Mouse (Mus musculus): ENCODE measurements around the gene Nos3.

The Nos3 gene

DNA sequence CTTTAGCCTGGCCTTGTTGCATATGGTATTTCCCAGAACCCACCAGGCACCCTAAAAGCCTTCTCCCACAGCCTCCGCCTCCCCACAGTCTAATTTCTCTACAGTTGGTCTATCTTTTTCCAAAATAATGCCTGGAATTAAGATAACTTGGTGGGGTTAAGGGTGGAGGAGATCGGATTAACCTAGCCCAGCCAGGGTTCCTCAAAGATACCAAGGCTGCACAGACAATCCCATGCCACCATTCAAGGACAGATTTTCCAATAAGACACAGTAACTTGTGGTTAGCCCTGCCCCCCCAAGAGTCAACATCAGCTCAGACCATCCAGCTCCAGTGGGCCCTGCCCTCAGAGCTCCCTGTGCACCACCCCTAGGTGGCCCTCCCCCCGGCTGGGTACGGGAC is 15.9 kb downstream of the Nos3 start:
- POLR2A ChIA-PET = interaction anchor here in 2 of 4 experiments (1.2 to 1.8 kb wide), 3 partner anchors 10 to 13 kb away, joined by 3 to 6 read pairs (median 6); partner anchors contain the start of gene Abcb8 (in 2 of the 2)
- CTCF ChIA-PET = interaction anchor here in 2 of 4 experiments (0.7 to 1.4 kb wide), 4 partner anchors 13 to 150 kb away, joined by 3 to 4 read pairs (median 4); partner anchors contain the start of gene Abcb8 (in 2 of the 2)

DNA sequence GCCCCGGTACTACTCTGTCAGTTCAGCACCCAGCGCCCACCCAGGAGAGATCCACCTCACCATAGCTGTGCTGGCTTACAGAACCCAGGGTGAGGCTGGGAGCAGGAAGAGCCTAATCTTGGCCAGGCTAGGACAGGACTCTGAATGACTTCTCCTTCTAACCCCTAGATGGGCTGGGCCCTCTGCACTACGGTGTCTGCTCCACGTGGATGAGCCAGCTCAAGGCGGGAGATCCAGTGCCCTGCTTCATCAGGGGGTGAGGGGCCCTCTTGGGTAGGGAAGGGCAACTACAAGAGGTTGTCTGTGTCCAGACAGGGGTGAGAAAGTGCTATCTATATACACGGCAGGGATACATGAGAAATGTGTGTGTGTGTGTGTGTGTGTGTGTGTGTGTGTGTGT is 16.9 kb downstream of the Nos3 start:
- POLR2A ChIA-PET = interaction anchor here in 2 of 4 experiments (0.6 to 1.8 kb wide), 9 partner anchors 11 to 304 kb away, joined by 3 to 6 read pairs (median 3); partner anchors contain the start of genes Abcb8 (in 2 of the 2) and Atg9b (in 1 of the 2)
- CTCF ChIA-PET = interaction anchor here (0.6 to 1.4 kb wide), 8 partner anchors 12 to 603 kb away, joined by 3 to 4 read pairs (median 3); partner anchors contain the start of gene Abcb8 (in 2 of the 4)

DNA sequence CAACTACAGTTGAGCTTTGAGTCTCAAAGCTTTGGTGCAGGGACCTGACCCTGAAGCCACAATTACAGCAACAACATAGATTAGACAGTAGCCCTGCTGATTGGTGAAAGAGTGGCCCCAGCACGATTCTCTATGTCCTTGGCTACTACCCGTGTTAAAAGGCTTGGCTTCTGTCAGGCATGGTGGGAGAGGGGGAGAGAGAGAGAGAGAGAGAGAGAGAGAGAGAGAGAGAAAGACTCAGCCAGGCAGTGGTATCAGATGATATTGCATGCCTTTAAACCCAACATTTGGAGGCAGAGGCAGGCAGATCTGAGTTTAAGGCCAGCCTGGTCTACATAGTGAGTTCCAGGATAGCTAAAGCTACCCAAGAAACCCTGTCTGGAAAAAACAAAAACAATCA is 17.4 kb downstream of the Nos3 start:
- CTCF ChIA-PET = interaction anchor here (0.6 to 1.1 kb wide), 4 partner anchors 14 to 602 kb away, joined by 3 read pairs; no protein-coding TSS in a partner anchor
- POLR2A ChIA-PET = interaction anchor here in 2 of 4 experiments (0.6 to 1.8 kb wide), 7 partner anchors 10 to 305 kb away, joined by 3 to 6 read pairs (median 3); partner anchors contain the start of genes Abcb8 (in 1 of the 2) and Atg9b (in 1 of the 2)

DNA sequence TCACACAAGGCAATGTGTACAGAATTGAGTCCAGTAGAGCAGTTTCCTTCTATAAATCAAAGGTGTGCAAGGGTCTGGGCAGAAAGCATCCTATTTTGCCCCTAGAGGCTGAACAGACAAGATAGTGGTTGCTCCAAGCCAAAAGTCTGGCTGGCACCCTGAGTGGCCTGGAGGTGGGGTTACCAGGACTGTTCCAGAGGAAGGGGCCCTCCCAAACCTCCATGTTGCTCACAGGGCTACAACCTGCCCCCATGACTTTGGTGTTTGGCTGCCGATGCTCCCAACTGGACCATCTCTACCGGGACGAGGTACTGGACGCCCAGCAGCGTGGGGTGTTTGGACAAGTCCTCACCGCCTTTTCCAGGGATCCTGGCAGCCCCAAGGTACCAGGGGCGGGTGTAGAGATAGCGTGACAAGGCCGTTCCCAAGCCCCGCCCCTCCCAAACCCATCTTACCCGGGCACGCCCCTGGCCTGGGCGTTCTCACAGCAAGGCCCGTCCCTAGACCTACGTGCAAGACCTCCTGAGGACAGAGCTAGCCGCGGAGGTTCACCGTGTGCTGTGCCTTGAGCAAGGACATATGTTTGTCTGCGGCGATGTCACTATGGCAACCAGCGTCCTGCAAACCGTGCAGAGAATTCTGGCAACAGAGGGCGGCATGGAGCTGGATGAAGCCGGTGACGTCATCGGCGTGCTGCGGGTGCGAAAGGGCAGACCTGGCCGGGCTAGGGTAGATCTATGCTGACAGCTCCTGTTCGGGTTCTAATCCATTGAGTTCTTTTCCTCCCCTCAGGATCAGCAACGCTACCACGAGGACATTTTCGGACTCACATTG is 18.6 kb downstream of the Nos3 start:
- ChIA-PET POLR2A (interaction anchor here in 3 of 4 experiments (0.6 to 3.7 kb wide), 59 partner anchors 8 to 539 kb away, joined by 3 to 65 read pairs (median 4); partner anchors contain the start of genes Abcb8 (in 3 of the 3), Atg9b (in 3 of the 3), Cdk5 (in 2 of the 3) and Fastk (in 2 of the 3)), CTCF (interaction anchor here (0.5 to 3.1 kb wide), 54 partner anchors 8 to 1082 kb away, joined by 3 to 70 read pairs (median 4); partner anchors contain the start of genes Abcb8 (in 4 of the 4), Atg9b (in 2 of the 4), Kcnh2 (in 2 of the 4) and Cdk5 (in 1 of the 4))

DNA sequence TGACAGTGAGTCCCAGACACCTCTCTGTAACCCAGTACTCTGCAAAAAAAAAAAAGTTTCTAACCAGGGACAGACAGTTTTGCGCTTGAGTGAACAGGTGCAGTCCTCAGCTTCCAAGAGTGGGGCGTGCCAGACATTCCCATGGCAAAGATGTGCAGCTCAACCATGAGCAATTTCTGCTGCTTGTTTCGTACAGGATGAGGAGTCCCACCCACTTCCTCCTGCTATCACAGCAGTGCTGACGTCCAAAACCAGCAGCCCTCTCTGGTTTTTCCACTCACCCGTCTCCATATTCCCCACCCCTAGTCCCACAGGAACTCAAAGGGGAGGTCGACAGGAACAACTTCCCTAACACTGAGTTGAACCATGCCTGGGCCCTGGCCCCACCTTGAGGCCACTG is 19.8 kb downstream of the Nos3 start:
- ChIA-PET POLR2A (interaction anchor here in 3 of 4 experiments (1.2 to 3.7 kb wide), 7 partner anchors 9 to 300 kb away, joined by 3 to 65 read pairs (median 5); partner anchors contain the start of genes Abcb8 (in 2 of the 3), Agap3 (in 1 of the 3), Atg9b (in 1 of the 3) and Nub1 (in 1 of the 3)), CTCF (interaction anchor here in 3 of 4 experiments (1.1 to 3.1 kb wide), 6 partner anchors 9 to 593 kb away, joined by 3 to 70 read pairs (median 5); partner anchors contain the start of genes Abcb8 (in 2 of the 3) and Atg9b (in 1 of the 3))

DNA sequence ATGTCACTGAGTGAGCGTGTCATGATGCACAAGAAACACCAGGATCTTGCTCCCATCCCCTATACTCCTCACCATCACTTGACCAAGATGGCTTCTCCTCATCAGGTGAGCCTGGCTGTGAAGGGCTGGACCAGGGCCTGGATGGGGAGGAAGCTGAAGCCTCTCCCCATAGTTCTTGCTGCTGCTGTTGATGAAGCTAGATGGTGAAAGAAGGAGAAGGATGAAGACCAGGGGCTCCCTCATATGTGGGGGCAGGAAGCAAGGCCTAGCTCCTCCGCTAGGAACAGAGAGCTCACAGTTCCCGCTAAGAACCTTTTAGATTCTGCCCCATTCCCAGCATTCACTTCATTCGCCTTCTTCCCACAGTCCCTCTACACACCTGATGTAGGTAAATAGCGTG is 20.8 kb downstream of the Nos3 start:
- ChIA-PET CTCF (interaction anchor here in 1 of 4 experiments (1.7 to 3.1 kb wide), 2 partner anchors 8 to 31 kb away, joined by 5 to 70 read pairs; partner anchors contain the start of genes Abcb8 and Atg9b), POLR2A (interaction anchor here in 2 of 4 experiments (1.0 to 3.7 kb wide), 3 partner anchors 8 to 14 kb away, joined by 3 to 65 read pairs (median 35); partner anchors contain the start of genes Abcb8 (in 2 of the 2) and Atg9b (in 1 of the 2))

DNA sequence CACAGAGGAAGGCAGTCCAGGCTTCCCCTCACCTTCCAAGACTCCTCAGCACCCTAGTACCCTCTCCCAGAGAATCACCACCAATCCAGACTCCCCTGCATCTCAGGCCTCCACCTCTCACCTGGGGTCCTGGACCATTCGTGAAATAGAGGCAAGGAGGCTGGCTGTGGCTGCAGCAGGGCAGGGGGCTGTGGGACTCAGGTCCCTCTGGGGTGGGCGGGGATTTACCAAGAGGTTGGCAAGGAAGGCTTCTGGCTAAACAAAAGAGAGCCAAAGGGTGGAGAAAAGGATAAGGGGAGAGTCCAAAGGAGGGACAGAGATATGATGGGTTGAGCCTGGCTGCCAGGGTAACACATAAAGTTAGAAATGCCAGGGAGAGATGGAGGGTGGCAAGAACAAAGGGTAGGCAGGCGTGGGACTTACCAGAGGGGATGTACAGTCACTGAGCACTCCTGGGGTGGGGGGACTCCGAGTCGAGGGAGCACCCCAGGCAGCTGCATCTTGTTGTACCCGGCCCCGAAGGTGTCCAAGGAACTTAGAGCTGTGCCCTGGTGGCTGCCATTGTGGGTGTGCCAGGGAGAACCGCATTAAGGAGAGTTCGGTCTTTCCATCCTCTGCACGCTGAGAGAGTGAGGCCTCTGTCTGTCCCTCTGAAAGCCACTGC is 21.4 kb downstream of the Nos3 start:
- POLR2A ChIA-PET = interaction anchor here in 2 of 4 experiments (1.0 to 3.7 kb wide), 10 partner anchors 7 to 299 kb away, joined by 3 to 65 read pairs (median 6); partner anchors contain the start of genes Abcb8 (in 2 of the 2), Agap3 (in 1 of the 2), Atg9b (in 1 of the 2) and Nub1 (in 1 of the 2)

DNA sequence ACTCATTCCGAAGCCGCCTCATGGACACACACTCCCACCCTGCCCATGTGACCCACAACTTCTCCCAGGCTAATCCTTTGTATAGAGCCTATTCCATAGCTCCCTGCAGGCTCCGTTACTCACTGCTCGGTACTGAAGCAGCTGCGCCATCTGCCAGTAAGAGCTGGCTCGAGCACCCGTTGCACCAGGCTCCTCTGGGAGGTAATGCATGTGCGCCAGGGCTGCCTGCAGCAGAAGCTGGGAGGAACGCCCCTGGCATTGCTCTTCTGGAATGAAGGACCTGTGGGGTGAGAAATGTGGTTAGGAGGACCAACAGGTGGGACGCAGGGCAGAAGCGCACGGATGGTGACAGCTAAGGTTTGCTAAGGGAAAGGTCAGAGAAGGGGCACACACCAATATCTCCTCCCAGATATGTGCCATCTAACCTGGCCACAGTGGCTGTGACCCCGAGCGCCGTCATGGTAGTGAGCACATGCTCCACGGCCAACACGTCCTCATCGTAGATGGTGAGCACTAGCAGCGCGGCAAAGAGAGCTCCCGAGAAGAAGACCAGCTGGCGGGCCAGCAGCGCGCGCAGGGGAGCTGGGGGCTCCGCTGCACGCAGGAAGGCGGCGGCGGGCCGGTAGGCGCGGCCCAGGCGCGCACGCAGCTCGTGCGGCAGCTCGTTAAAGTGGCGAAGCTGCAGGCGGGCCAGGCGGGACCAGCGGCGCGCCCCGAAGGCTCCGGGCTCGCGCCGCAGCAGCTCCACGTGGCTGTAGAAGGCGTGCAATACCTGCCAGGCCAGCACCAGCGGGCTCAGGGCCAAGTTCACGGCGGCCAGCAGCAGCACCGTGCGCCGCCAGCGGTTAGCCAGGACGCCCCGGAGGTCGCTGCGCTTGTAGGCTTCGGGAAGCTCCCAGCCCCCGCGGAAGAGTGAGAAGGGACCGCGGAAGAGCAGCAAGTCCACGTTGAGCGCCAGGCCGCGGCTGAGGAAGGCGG is 22.9 kb downstream of the Nos3 start:
- CTCF ChIA-PET = interaction anchor here (0.5 to 3.3 kb wide), 38 partner anchors 8 to 878 kb away, joined by 3 to 14 read pairs (median 4); partner anchors contain the start of genes Asic3 (in 1 of the 4), Nub1 (in 1 of the 4) and Nupl2 (in 1 of the 4)
- POLR2A ChIA-PET = interaction anchor here (0.6 to 3.6 kb wide), 51 partner anchors 9 to 455 kb away, joined by 3 to 21 read pairs (median 5); partner anchors contain the start of genes Fastk (in 3 of the 4), Nub1 (in 2 of the 4), Agap3 (in 1 of the 4) and Kcnh2 (in 1 of the 4)

More for the DNA sequence above, 21.4 kb downstream of the Nos3 start:
- CTCF ChIA-PET = interaction anchor here in 3 of 4 experiments (0.9 to 3.1 kb wide), 7 partner anchors 7 to 124 kb away, joined by 3 to 70 read pairs (median 5); partner anchors contain the start of genes Abcb8 (in 1 of the 3) and Atg9b (in 1 of the 3)

DNA sequence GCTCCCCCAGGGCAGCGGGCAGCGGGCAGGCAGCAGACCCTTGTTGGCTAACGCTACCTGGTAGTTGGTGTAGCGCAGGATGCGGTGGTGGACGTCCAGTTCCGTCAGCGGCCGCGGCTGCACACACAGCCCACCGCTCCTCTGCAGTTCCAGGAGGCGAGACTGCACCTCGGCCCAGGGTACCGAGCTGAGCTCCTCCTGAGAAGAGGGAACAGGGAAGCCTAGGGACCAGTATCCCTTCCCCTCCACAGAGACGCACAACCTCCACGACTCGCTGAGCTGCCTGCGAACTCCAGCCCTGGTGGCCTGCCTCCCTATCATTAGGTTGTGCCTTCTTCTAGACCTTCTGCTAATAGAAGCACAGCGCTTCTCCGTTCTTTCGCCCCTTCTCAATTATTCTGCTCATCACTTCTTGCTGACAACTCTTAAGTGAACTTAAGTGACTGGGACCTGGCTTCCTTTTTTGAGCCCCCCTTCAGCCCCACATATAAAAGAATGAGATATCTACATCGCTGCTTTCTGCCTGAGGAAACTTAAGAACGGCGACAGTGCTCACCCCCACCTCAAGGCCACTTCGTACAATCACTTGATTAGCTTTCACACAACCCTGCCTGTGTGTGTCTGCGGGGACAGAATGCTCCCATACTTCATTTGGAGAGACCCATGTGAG is 23.8 kb downstream of the Nos3 start:
- CTCF ChIA-PET = interaction anchor here (0.7 to 3.3 kb wide), 29 partner anchors 8 to 562 kb away, joined by 3 to 20 read pairs (median 4); partner anchors contain the start of genes Asic3 (in 1 of the 4) and Nupl2 (in 1 of the 4)
- POLR2A ChIA-PET = interaction anchor here (0.6 to 3.6 kb wide), 54 partner anchors 8 to 472 kb away, joined by 3 to 21 read pairs (median 4); partner anchors contain the start of genes Fastk (in 3 of the 4), Agap3 (in 1 of the 4), Asic3 (in 1 of the 4) and Kcnh2 (in 1 of the 4)

DNA sequence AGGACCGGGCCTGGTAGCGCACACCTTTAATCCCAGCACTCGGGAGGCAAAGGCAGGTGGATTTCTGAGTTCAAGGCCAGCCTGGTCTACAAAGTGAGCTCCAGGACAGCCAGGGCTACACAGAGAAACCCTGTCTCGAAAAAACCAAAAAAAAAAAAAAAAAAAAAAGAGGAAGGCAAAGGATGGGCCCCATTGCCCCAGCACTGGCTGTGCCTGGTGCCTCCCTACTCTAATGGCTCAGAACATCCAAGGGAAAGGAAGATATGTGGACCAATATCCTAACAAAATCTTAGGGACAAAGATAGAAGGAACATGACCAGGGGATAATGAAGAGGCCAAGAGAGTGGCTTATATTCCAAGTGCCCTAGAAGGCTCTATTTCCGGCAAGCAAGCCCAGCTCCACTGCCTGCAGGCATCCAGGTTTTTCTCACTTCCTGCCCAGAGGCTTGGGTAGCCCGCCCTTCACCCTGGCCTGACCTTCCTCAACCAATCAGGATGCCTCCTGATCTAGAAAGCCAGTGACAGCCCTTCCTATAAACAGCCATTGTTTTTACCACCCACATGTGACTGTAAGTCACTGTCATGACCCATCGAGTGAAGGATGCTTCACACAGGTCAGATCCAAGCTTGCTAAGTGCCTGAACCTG is 24.5 kb downstream of the Nos3 start:
- POLR2A ChIA-PET = interaction anchor here in 3 of 4 experiments (0.6 to 3.6 kb wide), 32 partner anchors 10 to 473 kb away, joined by 3 to 21 read pairs (median 4); partner anchors contain the start of genes Asic3 (in 1 of the 3), Fastk (in 1 of the 3), Kcnh2 (in 1 of the 3) and Nos3 (in 1 of the 3)
- CTCF ChIA-PET = interaction anchor here (0.7 to 3.3 kb wide), 12 partner anchors 27 to 127 kb away, joined by 3 to 20 read pairs (median 6); no protein-coding TSS in a partner anchor

DNA sequence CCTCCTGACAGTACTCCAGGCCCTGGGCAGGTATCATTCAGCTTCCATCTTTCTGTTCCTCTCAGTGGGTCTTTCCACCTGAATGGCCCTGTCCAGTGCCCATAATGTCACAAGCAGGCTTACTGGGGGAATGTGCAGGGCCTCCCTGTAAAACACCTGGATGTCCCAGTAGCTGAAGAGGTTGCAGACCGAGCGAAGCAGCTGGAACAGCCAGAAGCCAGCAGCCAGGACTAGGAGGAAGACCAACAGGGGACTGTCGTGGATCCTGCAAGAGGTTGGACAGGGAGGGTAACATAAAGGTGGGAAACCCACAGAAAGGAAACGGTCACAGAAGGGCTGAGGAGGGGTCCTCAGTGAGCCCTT is 25.0 kb downstream of the Nos3 start:
- ChIA-PET POLR2A (interaction anchor here in 3 of 4 experiments (0.7 to 3.2 kb wide), 16 partner anchors 9 to 473 kb away, joined by 3 to 21 read pairs (median 4); partner anchors contain the start of gene Fastk (in 1 of the 3)), CTCF (interaction anchor here in 3 of 4 experiments (0.6 to 3.3 kb wide), 6 partner anchors 27 to 170 kb away, joined by 3 to 13 read pairs (median 3); no protein-coding TSS in a partner anchor)

DNA sequence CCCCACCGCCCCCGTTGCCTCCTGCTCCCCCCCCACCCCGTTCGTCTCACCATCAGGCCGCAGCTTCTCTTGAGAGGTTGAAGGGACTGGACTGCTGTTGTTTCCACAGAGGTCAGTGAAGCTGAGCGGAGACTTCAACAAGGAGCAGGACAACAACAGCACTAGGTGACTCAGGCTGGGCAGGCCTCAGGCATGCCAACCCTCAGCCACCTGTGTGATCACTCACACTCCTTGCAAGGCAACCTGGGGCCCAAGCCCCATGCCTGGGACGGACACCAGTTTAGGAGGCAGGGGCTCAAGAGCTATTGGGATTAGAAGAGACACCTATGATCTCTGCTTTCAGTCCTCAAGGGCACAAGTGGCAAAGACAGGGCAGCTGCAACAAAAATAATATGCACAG is 27.3 kb downstream of the Nos3 start, which contains the start of gene Atg9b:
Gene Atg9b, minus strand, starts transcription at position 280 of the 400 bp plus-strand sequence.
- CTCF ChIA-PET = interaction anchor here in 3 of 4 experiments (0.8 to 7.5 kb wide), 11 partner anchors 7 to 92 kb away, joined by 3 to 76 read pairs (median 5); partner anchors contain the start of gene Asic3 (in 1 of the 3)
- POLR2A ChIA-PET = interaction anchor here (0.7 to 4.0 kb wide), 16 partner anchors 7 to 537 kb away, joined by 3 to 65 read pairs (median 4); partner anchors contain the start of genes Cdk5 (in 1 of the 4), Kcnh2 (in 1 of the 4), Klhl7 (in 1 of the 4) and Slc4a2 (in 1 of the 4)

DNA sequence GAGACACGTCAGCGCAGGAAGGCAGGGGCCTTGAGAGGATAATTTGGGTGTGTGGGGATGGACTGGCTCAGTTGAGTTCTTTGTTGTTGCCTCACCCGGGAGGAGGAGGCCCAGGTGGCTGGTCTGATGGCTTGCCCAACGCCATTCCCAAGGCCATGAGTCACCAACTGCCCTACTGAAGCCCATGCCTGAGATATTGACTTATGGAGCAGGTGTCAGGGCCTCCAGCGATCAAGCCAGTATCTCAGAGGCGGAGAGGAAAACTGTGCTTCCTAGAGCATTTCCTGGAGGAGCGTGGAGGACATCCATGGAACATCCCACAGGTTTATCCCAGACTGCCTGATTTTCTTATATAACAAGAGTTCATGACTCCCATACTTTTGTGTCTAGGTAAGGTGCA is 28.1 kb downstream of the Nos3 start:
- POLR2A ChIA-PET = interaction anchor here (0.5 to 4.0 kb wide), 29 partner anchors 8 to 1171 kb away, joined by 3 to 65 read pairs (median 4); partner anchors contain the start of genes Fastk (in 2 of the 4), Cdk5 (in 1 of the 4), Kcnh2 (in 1 of the 4) and Klhl7 (in 1 of the 4)

More for the DNA sequence above, 28.1 kb downstream of the Nos3 start:
- CTCF ChIA-PET = interaction anchor here (0.5 to 7.5 kb wide), 59 partner anchors 8 to 358 kb away, joined by 3 to 76 read pairs (median 7); partner anchors contain the start of genes Asic3 (in 2 of the 4), Kcnh2 (in 2 of the 4), Agap3 (in 1 of the 4) and Cdk5 (in 1 of the 4)
